Mouse (Mus musculus) spleen, adult 2 months (tissue): ENCODE results near the gene Camta1. TPM values are rescaled to one million over a fixed set of nuclear protein-coding genes. Genes with fewer than 3 reads are reported as not detected.

Experiments
- DNase-seq, 2 experiments: peaks; one replicate each; pipeline versions ENCODE4 v3.0.0 to v3.0.0-alpha.2; 2012 to 2021; ENCODE audit warnings: low spot score in 2 of 2, low read depth in 1 of 2
- H3K27ac ChIP-seq: fragments of 200-500 bp; 2 replicates; pipeline ENCODE4 v1.5.1; 2012; ENCODE audit warnings: low read length, inconsistent platforms; ENCODE audit not compliant: insufficient read depth
- H3K27me3 ChIP-seq: fragments of 200-500 bp; 2 replicates; pipeline ENCODE4 v1.6.1; 2012; ENCODE audit warnings: mild to moderate bottlenecking, moderate library complexity, low read length, inconsistent platforms; ENCODE audit not compliant: control insufficient read depth, insufficient read depth
- H3K36me3 ChIP-seq: fragments of 200-500 bp; 2 replicates; pipeline ENCODE4 v1.6.1; 2012; ENCODE audit warnings: mild to moderate bottlenecking, low read length, inconsistent platforms; ENCODE audit not compliant: control insufficient read depth, insufficient read depth
- H3K4me1 ChIP-seq: fragments of 200-500 bp; 2 replicates; pipeline ENCODE4 v1.6.1; 2011; ENCODE audit warnings: inconsistent platforms; ENCODE audit not compliant: control insufficient read depth, insufficient read depth, insufficient read length
- H3K4me3 ChIP-seq: fragments of 200-500 bp; 2 replicates; pipeline ENCODE4 v1.5.1; 2011; ENCODE audit warnings: mild to moderate bottlenecking, inconsistent platforms; ENCODE audit not compliant: insufficient read depth, insufficient read length; ENCODE audit errors: extremely low read depth
- CTCF ChIP-seq: fragments of 200-500 bp; IDR thresholded peaks from 2 replicates; pipeline ENCODE4 v1.5.1; 2011; ENCODE audit warnings: mild to moderate bottlenecking, inconsistent platforms; ENCODE audit not compliant: insufficient read depth, insufficient read length, insufficient replicate concordance; ENCODE audit errors: extremely low read depth
- POLR2A ChIP-seq: fragments of 200-500 bp; IDR thresholded peaks from 2 replicates; pipeline ENCODE4 v1.6.1; 2011; ENCODE audit warnings: low read depth, low read length, inconsistent platforms
- WGBS: fragments of 180-500 bp; shearing (Covaris S2); methylation state at CpG from one replicate; pipeline ENCODE4 v1.1.7; 2018; 5-methylcytosine and 5-hydroxymethylcytosine counted together
- polyA plus RNA-seq: library from polyadenylated mRNA; depleted of rRNA; stranded (reverse); fragments of >200 nt; gene quantifications from 2 replicates; pipeline ENCODE4 v1.2.3, GENCODE M21; 2012

Camta1 gene
- polyA plus RNA-seq, 1 experiment, result 7.7 TPM

GRCm38 (mm10) chr4:150956369-150957105 lies 905.1 kb downstream of the Camta1 start:
- DNase-seq, result no peak
- WGBS, result 83% methylated on average over 13 of the region's 13 CpGs
- Histone ChIP-seq H3K36me3 (no peaks in the 10 kb centered on the region), H3K27me3 (no peaks in the 10 kb centered on the region), H3K4me1 (no peaks in the 10 kb centered on the region), H3K27ac (no peak overlapping the region), H3K4me3 (no peak overlapping the region)
- TF ChIP-seq CTCF (no peak), POLR2A (no peak)

DNA sequence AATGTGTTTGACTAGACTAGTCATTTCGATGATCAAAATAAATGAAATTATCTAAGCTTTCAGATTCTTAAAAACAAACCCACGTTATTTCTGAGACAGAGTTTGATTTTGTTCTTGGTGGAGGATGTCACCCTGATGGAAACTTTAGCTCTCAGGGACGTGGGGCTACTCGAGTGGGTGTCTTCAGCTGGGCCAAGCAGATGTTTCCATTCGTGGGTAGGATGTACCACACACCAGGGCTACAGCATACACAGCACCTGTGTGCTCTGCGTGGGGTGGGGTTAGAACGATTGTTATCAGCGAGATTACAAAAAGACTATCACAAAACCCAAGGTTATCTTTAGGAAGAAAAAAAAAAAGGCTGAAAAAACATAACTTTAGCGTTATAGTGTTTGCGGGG lies 910.7 kb downstream of the Camta1 start:
- 59% methylated on average over 10 of the region's 10 CpGs for WGBS
- H3K36me3 ChIP-seq, result no peaks in the 10 kb centered on the region
- no peak overlapping the region for H3K4me3 ChIP-seq
- H3K27ac ChIP-seq, result no peak overlapping the region
- TF ChIP-seq POLR2A, result no peak
- no peak for DNase-seq
- no peaks in the 10 kb centered on the region for H3K27me3 ChIP-seq
- no peaks in the 10 kb centered on the region for H3K4me1 ChIP-seq

GRCm38 (mm10) chr4:150944707-150945106 lies 917.0 kb downstream of the Camta1 start:
- TF ChIP-seq CTCF, result no peak
- TF ChIP-seq POLR2A, result no peak
- Histone ChIP-seq H3K4me1 (peaks cover 2% of the 10 kb centered on the region; the same call in 1 of the 2 replicates), H3K4me3 (no peak overlapping the region), H3K27me3 (no peaks in the 10 kb centered on the region), H3K27ac (no peak overlapping the region), H3K36me3 (no peaks in the 10 kb centered on the region)
- 91% methylated on average over 7 of the region's 7 CpGs for WGBS
- no peak for DNase-seq

DNA sequence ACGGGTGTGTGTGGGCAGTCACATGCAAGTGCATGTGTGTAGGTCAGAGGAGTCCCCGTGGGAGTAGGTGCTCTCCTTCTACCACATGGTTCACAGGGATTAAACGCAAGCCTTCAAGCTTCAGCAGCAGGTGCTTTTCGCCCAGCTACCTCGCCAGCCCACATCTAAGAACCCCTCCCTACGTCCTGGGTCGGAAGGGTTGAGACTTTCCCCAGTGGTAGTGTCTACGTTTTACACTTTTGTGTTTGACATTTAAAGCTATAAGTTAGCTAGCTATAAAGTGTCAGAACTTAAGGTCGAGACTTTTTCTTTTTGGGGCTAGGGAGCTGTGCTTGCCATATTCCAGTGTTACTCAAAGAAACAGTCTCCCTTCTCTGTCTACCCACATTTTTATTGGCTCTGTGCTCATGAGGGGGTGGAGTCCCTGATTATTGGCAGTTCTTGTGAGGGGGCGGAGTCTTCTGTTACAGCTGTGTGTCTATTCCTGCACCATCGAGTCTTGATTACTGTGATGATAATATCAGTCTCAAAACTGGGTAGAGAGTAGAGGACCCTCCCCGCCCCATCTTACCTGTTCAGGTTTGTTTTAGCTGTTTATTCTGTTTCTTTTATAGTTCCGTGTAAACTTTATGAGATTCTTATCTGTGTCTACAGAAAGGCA lies 921.6 kb downstream of the Camta1 start:
- Histone ChIP-seq H3K4me3 (no peak overlapping the region), H3K27ac (peak overlapping the region; percentile 52; the same call in 1 of the 2 replicates), H3K36me3 (no peaks in the 10 kb centered on the region), H3K4me1 (peaks cover 4% of the 10 kb centered on the region), H3K27me3 (no peaks in the 10 kb centered on the region)
- 46% methylated on average over 13 of the region's 13 CpGs for WGBS
- TF ChIP-seq CTCF, result no peak
- TF ChIP-seq POLR2A, result no peak
- DNase-seq, result no peak

- Histone ChIP-seq H3K36me3 (no peaks in the 10 kb centered on the region), H3K4me1 (peaks cover 4% of the 10 kb centered on the region), H3K4me3 (no peak overlapping the region), H3K27ac (no peak overlapping the region; the same call in 1 of the 2 replicates), H3K27me3 (no peaks in the 10 kb centered on the region)
- TF ChIP-seq CTCF, result no peak
- no peak for TF ChIP-seq POLR2A
- DNase-seq, result no peak
- 21% methylated on average over 14 of the region's 14 CpGs for WGBS
Observed at GRCm38 (mm10) chr4:150938063-150938452, 923.6 kb downstream of the Camta1 start.

DNA sequence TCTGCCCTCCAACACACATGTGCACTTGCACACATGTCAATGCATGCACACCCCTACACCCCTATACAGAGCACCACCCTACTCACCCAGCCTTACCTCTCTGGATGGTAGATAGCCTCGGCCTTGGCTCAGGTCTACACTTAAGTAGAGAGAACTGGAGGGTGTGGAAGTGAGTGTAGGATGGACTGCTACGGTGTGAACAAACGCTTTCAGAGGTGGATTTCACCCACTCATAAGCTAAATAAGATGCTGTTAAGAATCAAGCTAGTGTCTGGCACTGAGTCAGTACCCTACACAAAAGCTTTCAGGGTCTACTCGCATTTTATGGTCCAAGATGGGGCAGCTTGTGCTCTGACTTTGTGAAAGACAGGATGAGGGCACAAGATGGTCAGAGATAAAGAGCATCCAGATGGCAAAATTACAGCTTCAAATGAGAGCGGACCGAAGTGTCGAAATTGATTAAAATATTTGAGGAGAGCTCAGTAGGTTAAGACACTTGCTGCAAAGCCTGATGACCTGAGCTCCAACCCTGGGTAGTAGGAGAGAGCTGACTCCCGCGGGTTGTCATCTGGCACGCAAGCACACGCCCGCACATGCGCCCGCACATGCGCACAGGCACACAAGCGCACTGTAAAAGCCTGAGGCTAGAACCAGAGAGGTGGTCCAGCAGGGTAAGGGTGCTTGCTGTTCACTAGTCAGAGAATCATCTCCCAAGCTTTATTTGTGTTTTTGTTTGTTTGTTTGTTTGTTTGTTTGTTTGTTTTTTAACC lies 924.2 kb downstream of the Camta1 start:
- H3K27me3 ChIP-seq, result no peaks in the 10 kb centered on the region
- no peak overlapping the region for H3K4me3 ChIP-seq
- H3K4me1 ChIP-seq, result peaks cover 4% of the 10 kb centered on the region
- no peak for TF ChIP-seq POLR2A
- TF ChIP-seq CTCF, result no peak
- H3K27ac ChIP-seq, result no peak overlapping the region
- WGBS, result 78% methylated on average over 16 of the region's 16 CpGs
- no peaks in the 10 kb centered on the region for H3K36me3 ChIP-seq
- DNase-seq, result no peak

GRCm38 (mm10) chr4:150933503-150933902 lies 928.2 kb downstream of the Camta1 start:
- H3K4me3 ChIP-seq, result no peak overlapping the region
- DNase-seq, result no peak
- no peak overlapping the region for H3K27ac ChIP-seq
- 81% methylated on average over 1 of the region's 1 CpGs for WGBS
- peaks cover 2% of the 10 kb centered on the region for H3K4me1 ChIP-seq
- H3K27me3 ChIP-seq, result no peaks in the 10 kb centered on the region
- TF ChIP-seq CTCF (no peak), POLR2A (no peak)
- no peaks in the 10 kb centered on the region for H3K36me3 ChIP-seq
